Mouse (Mus musculus) neural tube, embryonic 11.5 days (tissue): ENCODE measurements around the gene D7Ertd443e. TPM values are rescaled to one million over a fixed set of nuclear protein-coding genes. Genes with fewer than 3 reads are reported as not detected.

Source experiments
- ATAC-seq: fragments of 200-750 bp; cut with Nextera tagmentation; 2 replicates; pipeline ENCODE4 v1.8.0; 2017; ENCODE audit warnings: moderate number of reproducible peaks, mild to moderate bottlenecking, moderate TSS enrichment, moderate library complexity; ENCODE audit not compliant: insufficient read depth, low FRiP score, low TSS enrichment
- DNase-seq: peaks from one replicate; pipeline ENCODE4 v3.0.0-alpha.2; 2015; ENCODE audit warnings: low spot score
- H3K27ac ChIP-seq: fragments of 300-500 bp; sonication (generic); 2 replicates; pipeline ENCODE4 v1.5.1; 2014; ENCODE audit warnings: low read depth, mild to moderate bottlenecking, low read length
- H3K27me3 ChIP-seq: fragments of 300-500 bp; sonication (generic); 2 replicates; pipeline ENCODE4 v1.6.1; 2014; ENCODE audit warnings: mild to moderate bottlenecking, low read length, mixed read lengths; ENCODE audit not compliant: control insufficient read depth, insufficient read depth
- H3K36me3 ChIP-seq: fragments of 300-500 bp; sonication (generic); 2 replicates; pipeline ENCODE4 v1.6.1; 2014; ENCODE audit warnings: mild to moderate bottlenecking, low read length, moderate library complexity, mixed read lengths; ENCODE audit not compliant: control insufficient read depth, insufficient read depth
- H3K4me1 ChIP-seq: fragments of 300-500 bp; sonication (generic); 2 replicates; pipeline ENCODE4 v1.6.1; 2014; ENCODE audit warnings: low read length, mixed read lengths; ENCODE audit not compliant: control insufficient read depth, insufficient read depth
- H3K4me2 ChIP-seq: fragments of 300-500 bp; sonication (generic); 2 replicates; pipeline ENCODE4 v1.6.1; 2014; ENCODE audit warnings: low read depth, mild to moderate bottlenecking, moderate library complexity
- H3K4me3 ChIP-seq: fragments of 300-500 bp; sonication (generic); 2 replicates; pipeline ENCODE4 v1.5.1; 2014; ENCODE audit warnings: low read depth, low read length
- H3K9ac ChIP-seq: fragments of 300-500 bp; sonication (generic); 2 replicates; pipeline ENCODE4 v1.6.1; 2014; ENCODE audit warnings: mild to moderate bottlenecking, low read length
- H3K9me3 ChIP-seq: fragments of 300-500 bp; sonication (generic); 2 replicates; pipeline ENCODE4 v1.6.1; 2016; ENCODE audit warnings: low read length; ENCODE audit not compliant: control insufficient read depth
- WGBS: fragments of 180-500 bp; shearing (Covaris S2); extraction: QIAGEN DNeasy Blood & Tissue Kit; methylation state at CpG from one replicate; pipeline ENCODE4 v1.1.7; 2014; 5-methylcytosine and 5-hydroxymethylcytosine counted together
- polyA plus RNA-seq: library from polyadenylated mRNA; unstranded; fragments of >200 nt; fragmentation: Nextera tagmentation; extraction: Ambion mirVana; gene quantifications from 2 replicates; pipeline ENCODE4 v1.2.1, GENCODE M21; 2014

Gene D7Ertd443e
- polyA plus RNA-seq, 1 experiment from 2014 or later = 0.19 TPM

- Histone ChIP-seq H3K4me3 (no peak overlapping the region), H3K9ac (no peak overlapping the region), H3K4me2 (no peak overlapping the region), H3K9me3 (no peaks in the 10 kb centered on the region), H3K27me3 (no peaks in the 10 kb centered on the region), H3K36me3 (no peaks in the 10 kb centered on the region), H3K27ac (no peak overlapping the region), H3K4me1 (no peaks in the 10 kb centered on the region)
- ATAC-seq = no peak
- 56% methylated on average over 4 of the region's 4 CpGs for WGBS
- DNase-seq = no peak
Measured at GRCm38 (mm10) chr7:134381407-134381861, 4.0 kb downstream of the D7Ertd443e start.

GRCm38 (mm10) chr7:134378273-134378672, 7.2 kb downstream of the D7Ertd443e start:
- Histone ChIP-seq H3K36me3 (no peaks in the 10 kb centered on the region), H3K27ac (no peak overlapping the region), H3K9ac (no peak overlapping the region), H3K27me3 (no peaks in the 10 kb centered on the region), H3K4me3 (no peak overlapping the region), H3K4me2 (no peak overlapping the region), H3K9me3 (no peaks in the 10 kb centered on the region), H3K4me1 (no peaks in the 10 kb centered on the region)
- DNase-seq (peak; percentile 61), ATAC-seq (no peak)
- 41% methylated on average over 4 of the region's 4 CpGs for WGBS

- H3K4me1 ChIP-seq = no peaks in the 10 kb centered on the region
- no peak overlapping the region for H3K27ac ChIP-seq
- no peaks in the 10 kb centered on the region for H3K27me3 ChIP-seq
- no peaks in the 10 kb centered on the region for H3K9me3 ChIP-seq
- DNase-seq = no peak
- no peaks in the 10 kb centered on the region for H3K36me3 ChIP-seq
- no peak for ATAC-seq
- 79% methylated on average over 7 of the region's 7 CpGs for WGBS
- H3K4me2 ChIP-seq = no peak overlapping the region
- H3K4me3 ChIP-seq = no peak overlapping the region
- no peak overlapping the region for H3K9ac ChIP-seq
Measured at GRCm38 (mm10) chr7:134376786-134377185, 8.7 kb downstream of the D7Ertd443e start.

GRCm38 (mm10) chr7:134372276-134372675, 13.2 kb downstream of the D7Ertd443e start:
- no peak overlapping the region for H3K4me3 ChIP-seq
- WGBS = 65% methylated on average over 5 of the region's 5 CpGs
- H3K9ac ChIP-seq = no peak overlapping the region
- H3K27ac ChIP-seq = no peak overlapping the region
- H3K4me2 ChIP-seq = no peak overlapping the region
- H3K36me3 ChIP-seq = no peaks in the 10 kb centered on the region
- no peaks in the 10 kb centered on the region for H3K27me3 ChIP-seq
- no peaks in the 10 kb centered on the region for H3K4me1 ChIP-seq
- no peak for DNase-seq
- no peaks in the 10 kb centered on the region for H3K9me3 ChIP-seq
- ATAC-seq = no peak

- 91% methylated on average over 4 of the region's 4 CpGs for WGBS
- no peaks in the 10 kb centered on the region for H3K27me3 ChIP-seq
- DNase-seq (no peak), ATAC-seq (no peak)
- H3K4me1 ChIP-seq = no peaks in the 10 kb centered on the region
- no peak overlapping the region for H3K4me2 ChIP-seq
- H3K36me3 ChIP-seq = no peaks in the 10 kb centered on the region
- no peaks in the 10 kb centered on the region for H3K9me3 ChIP-seq
- no peak overlapping the region for H3K27ac ChIP-seq
- no peak overlapping the region for H3K4me3 ChIP-seq
- H3K9ac ChIP-seq = no peak overlapping the region
Measured at GRCm38 (mm10) chr7:134369241-134369640, 16.2 kb downstream of the D7Ertd443e start.

- Histone ChIP-seq H3K9me3 (no peaks in the 10 kb centered on the region), H3K4me2 (no peak overlapping the region), H3K9ac (no peak overlapping the region), H3K36me3 (no peaks in the 10 kb centered on the region), H3K4me1 (no peaks in the 10 kb centered on the region), H3K27me3 (no peaks in the 10 kb centered on the region), H3K27ac (no peak overlapping the region), H3K4me3 (no peak overlapping the region)
- 67% methylated on average over 7 of the region's 7 CpGs for WGBS
- ATAC-seq (no peak), DNase-seq (no peak)
Measured at GRCm38 (mm10) chr7:134362257-134362870, 23.1 kb downstream of the D7Ertd443e start.

- 41% methylated on average over 6 of the region's 6 CpGs for WGBS
- no peak for ATAC-seq
- H3K9ac ChIP-seq = no peak overlapping the region
Measured at GRCm38 (mm10) chr7:134348825-134349224, 36.6 kb downstream of the D7Ertd443e start.

GRCm38 (mm10) chr7:134342202-134342601, 43.3 kb downstream of the D7Ertd443e start:
- WGBS = 88% methylated on average over 2 of the region's 2 CpGs

More at GRCm38 (mm10) chr7:134348825-134349224, 36.6 kb downstream of the D7Ertd443e start:
- Histone ChIP-seq H3K27me3 (no peaks in the 10 kb centered on the region), H3K4me3 (no peak overlapping the region), H3K4me1 (no peaks in the 10 kb centered on the region), H3K4me2 (no peak overlapping the region), H3K9me3 (no peaks in the 10 kb centered on the region), H3K36me3 (no peaks in the 10 kb centered on the region), H3K27ac (no peak overlapping the region)
- DNase-seq = peak; percentile 57

GRCm38 (mm10) chr7:134335951-134336350, 49.5 kb downstream of the D7Ertd443e start:
- Histone ChIP-seq H3K27ac (no peak overlapping the region), H3K4me2 (no peak overlapping the region), H3K4me1 (no peaks in the 10 kb centered on the region), H3K27me3 (no peaks in the 10 kb centered on the region), H3K9ac (no peak overlapping the region), H3K36me3 (no peaks in the 10 kb centered on the region), H3K9me3 (no peaks in the 10 kb centered on the region), H3K4me3 (no peak overlapping the region)
- ATAC-seq (no peak), DNase-seq (no peak)
- 82% methylated on average over 3 of the region's 3 CpGs for WGBS

More at GRCm38 (mm10) chr7:134342202-134342601, 43.3 kb downstream of the D7Ertd443e start:
- H3K4me3 ChIP-seq = no peak overlapping the region
- H3K4me2 ChIP-seq = no peak overlapping the region
- no peaks in the 10 kb centered on the region for H3K9me3 ChIP-seq
- H3K4me1 ChIP-seq = no peaks in the 10 kb centered on the region
- no peak overlapping the region for H3K9ac ChIP-seq
- no peak overlapping the region for H3K27ac ChIP-seq
- no peak for ATAC-seq
- no peak for DNase-seq
- no peaks in the 10 kb centered on the region for H3K36me3 ChIP-seq
- H3K27me3 ChIP-seq = no peaks in the 10 kb centered on the region
